Mouse (Mus musculus) A20 (cell line): ENCODE results near the gene Ttc39b.
"Not testable (repeated sequence)": the region's sequence is repeated elsewhere in the genome, so short reads cannot be mapped to it uniquely, and the experiment has no call there.

Source experiments
- DNase-seq: peaks from one replicate; pipeline ENCODE4 v3.0.0-alpha.2; 2011; ENCODE audit warnings: low read depth, low spot score

Ttc39b gene

GRCm38 (mm10) chr4:83274241-83274640 lies 49.8 kb downstream of the Ttc39b start:
- DNase-seq = no peak

GRCm38 (mm10) chr4:83273616-83274050 lies 50.4 kb downstream of the Ttc39b start:
- DNase-seq = no peak

- DNase-seq = no peak
These were observed 51.0 kb downstream of the Ttc39b start for GRCm38 (mm10) chr4:83272917-83273615.

GRCm38 (mm10) chr4:83270481-83270880 lies 53.6 kb downstream of the Ttc39b start:
- DNase-seq = no peak

- no peak for DNase-seq
These were observed 54.4 kb downstream of the Ttc39b start for GRCm38 (mm10) chr4:83269614-83270013.

- DNase-seq = peak; percentile 56
These were observed 57.9 kb downstream of the Ttc39b start for GRCm38 (mm10) chr4:83265926-83266692.

GRCm38 (mm10) chr4:83264832-83265231 lies 59.2 kb downstream of the Ttc39b start:
- DNase-seq = no peak

GRCm38 (mm10) chr4:83261998-83262397 lies 62.1 kb downstream of the Ttc39b start:
- DNase-seq = peak; percentile 23

- DNase-seq = no peak
These were observed 64.4 kb downstream of the Ttc39b start for GRCm38 (mm10) chr4:83259690-83260089.

GRCm38 (mm10) chr4:83258273-83258672 lies 65.8 kb downstream of the Ttc39b start:
- DNase-seq = no peak

GRCm38 (mm10) chr4:83257279-83258260 lies 66.5 kb downstream of the Ttc39b start:
- DNase-seq = no peak

GRCm38 (mm10) chr4:83256779-83257178 lies 67.3 kb downstream of the Ttc39b start:
- no peak for DNase-seq

- no peak for DNase-seq
These were observed 69.1 kb downstream of the Ttc39b start for GRCm38 (mm10) chr4:83254941-83255340.

GRCm38 (mm10) chr4:83253679-83254078 lies 70.4 kb downstream of the Ttc39b start:
- no peak for DNase-seq

GRCm38 (mm10) chr4:83243706-83244105 lies 80.3 kb downstream of the Ttc39b start:
- DNase-seq = no peak

GRCm38 (mm10) chr4:83241630-83242029 lies 82.4 kb downstream of the Ttc39b start:
- DNase-seq = no peak

GRCm38 (mm10) chr4:83237656-83238055 lies 86.4 kb downstream of the Ttc39b start:
- no peak for DNase-seq

- DNase-seq = not testable (repeated sequence)
These were observed 88.8 kb downstream of the Ttc39b start for GRCm38 (mm10) chr4:83235304-83235703.

GRCm38 (mm10) chr4:83234739-83235138 lies 89.3 kb downstream of the Ttc39b start:
- DNase-seq = no peak

GRCm38 (mm10) chr4:83234132-83234531 lies 89.9 kb downstream of the Ttc39b start:
- DNase-seq = no peak

- no peak for DNase-seq
These were observed 90.6 kb downstream of the Ttc39b start for GRCm38 (mm10) chr4:83233181-83234123.
